Mouse (Mus musculus): ENCODE measurements at regions not wholly inside any gene's neighbourhood (a gene's known extent, or its start where the extent isn't known, plus 50 kb on each side); places are given as distances from the start of the nearest gene placed in this dataset.

- Histone ChIP-seq H3K4me3 (ENCODE audit: low read depth, low read length) (no peak overlapping the region), H3K27ac (replicated peaks; ENCODE audit: low read depth, low read length) (no peak overlapping the region), H3K4me2 (ENCODE audit: low read depth, low read length) (no peak overlapping the region), H3K27me3 (replicated peaks; ENCODE audit: control insufficient read depth, insufficient read depth, low read length) (peaks cover 54% of the 10 kb centered on the region), H3K36me3 (ENCODE audit: control insufficient read depth, insufficient read depth, low read length) (no peaks in the 10 kb centered on the region), H3K9me3 (ENCODE audit: control insufficient read depth, low read length) (no peaks in the 10 kb centered on the region), H3K9ac (ENCODE audit: low read depth, low read length) (no peak overlapping the region), H3K4me1 (ENCODE audit: control insufficient read depth, insufficient read depth, low read length) (no peaks in the 10 kb centered on the region)
- DNase-seq (ENCODE audit: low spot score), result no peak
- ATAC-seq (ENCODE audit: low read depth), result no peak
- WGBS, result 59% methylated on average over 3 of the region's 3 CpGs
Observed at GRCm38 (mm10) chr2:94248948-94249347, 91.2 kb upstream of the Hsd17b12 start.

GRCm38 (mm10) chr2:94246851-94247471 lies 89.2 kb upstream of the Hsd17b12 start:
- peak overlapping the region; percentile 47 for H3K4me2 ChIP-seq (ENCODE audit: low read depth, low read length)
- no peak overlapping the region for H3K27ac ChIP-seq (replicated peaks; ENCODE audit: low read depth, low read length)
- ATAC-seq (ENCODE audit: low read depth) (peak; percentile 58; the same call in 1 of the 2 replicates), DNase-seq (ENCODE audit: low spot score) (no peak)
- no peaks in the 10 kb centered on the region for H3K4me1 ChIP-seq (ENCODE audit: control insufficient read depth, insufficient read depth, low read length)
- no peak overlapping the region for H3K9ac ChIP-seq (ENCODE audit: low read depth, low read length)
- peaks cover 74% of the 10 kb centered on the region for H3K27me3 ChIP-seq (replicated peaks; ENCODE audit: control insufficient read depth, insufficient read depth, low read length)
- WGBS, result 1% methylated on average over 26 of the region's 30 CpGs
- no peaks in the 10 kb centered on the region for H3K9me3 ChIP-seq (ENCODE audit: control insufficient read depth, low read length)
- peak overlapping the region; percentile 25; the same call in 1 of the 2 replicates for H3K4me3 ChIP-seq (ENCODE audit: low read depth, low read length)
- no peaks in the 10 kb centered on the region for H3K36me3 ChIP-seq (ENCODE audit: control insufficient read depth, insufficient read depth, low read length)

GRCm38 (mm10) chr2:94246180-94246611 lies 88.4 kb upstream of the Hsd17b12 start:
- Histone ChIP-seq H3K27me3 (replicated peaks; ENCODE audit: control insufficient read depth, insufficient read depth, low read length) (peaks cover 82% of the 10 kb centered on the region), H3K4me1 (ENCODE audit: control insufficient read depth, insufficient read depth, low read length) (peaks cover 4% of the 10 kb centered on the region; the same call in 1 of the 2 replicates), H3K9ac (ENCODE audit: low read depth, low read length) (no peak overlapping the region), H3K9me3 (ENCODE audit: control insufficient read depth, low read length) (no peaks in the 10 kb centered on the region), H3K36me3 (ENCODE audit: control insufficient read depth, insufficient read depth, low read length) (no peaks in the 10 kb centered on the region), H3K27ac (replicated peaks; ENCODE audit: low read depth, low read length) (no peak overlapping the region), H3K4me3 (ENCODE audit: low read depth, low read length) (no peak overlapping the region), H3K4me2 (ENCODE audit: low read depth, low read length) (no peak overlapping the region)
- WGBS, result 36% methylated on average over 9 of the region's 9 CpGs
- DNase-seq (ENCODE audit: low spot score) (no peak), ATAC-seq (ENCODE audit: low read depth) (no peak)

- ATAC-seq (ENCODE audit: low read depth), result peak; percentile 49
Observed at GRCm38 (mm10) chr2:94245305-94245959, 87.7 kb upstream of the Hsd17b12 start.

GRCm38 (mm10) chr2:94244140-94244539 lies 86.4 kb upstream of the Hsd17b12 start:
- no peak for ATAC-seq (ENCODE audit: low read depth)

More at GRCm38 (mm10) chr2:94245305-94245959, 87.7 kb upstream of the Hsd17b12 start:
- no peak overlapping the region for H3K4me2 ChIP-seq (ENCODE audit: low read depth, low read length)
- H3K27me3 ChIP-seq (replicated peaks; ENCODE audit: control insufficient read depth, insufficient read depth, low read length), result peaks cover 89% of the 10 kb centered on the region
- no peak overlapping the region for H3K27ac ChIP-seq (replicated peaks; ENCODE audit: low read depth, low read length)
- H3K9me3 ChIP-seq (ENCODE audit: control insufficient read depth, low read length), result no peaks in the 10 kb centered on the region
- H3K4me3 ChIP-seq (ENCODE audit: low read depth, low read length), result no peak overlapping the region
- peak; percentile 88 for DNase-seq (ENCODE audit: low spot score)
- WGBS, result 1% methylated on average over 16 of the region's 16 CpGs
- no peaks in the 10 kb centered on the region for H3K36me3 ChIP-seq (ENCODE audit: control insufficient read depth, insufficient read depth, low read length)
- no peak overlapping the region for H3K9ac ChIP-seq (ENCODE audit: low read depth, low read length)
- H3K4me1 ChIP-seq (ENCODE audit: control insufficient read depth, insufficient read depth, low read length), result peaks cover 10% of the 10 kb centered on the region

GRCm38 (mm10) chr2:94243053-94243916 lies 85.5 kb upstream of the Hsd17b12 start:
- ATAC-seq (ENCODE audit: low read depth) (no peak), DNase-seq (ENCODE audit: low spot score) (no peak)
- H3K9me3 ChIP-seq (ENCODE audit: control insufficient read depth, low read length), result no peaks in the 10 kb centered on the region
- peaks cover 99% of the 10 kb centered on the region for H3K27me3 ChIP-seq (replicated peaks; ENCODE audit: control insufficient read depth, insufficient read depth, low read length)
- H3K36me3 ChIP-seq (ENCODE audit: control insufficient read depth, insufficient read depth, low read length), result no peaks in the 10 kb centered on the region
- peak overlapping the region; percentile 19 for H3K4me3 ChIP-seq (ENCODE audit: low read depth, low read length)
- no peak overlapping the region for H3K9ac ChIP-seq (ENCODE audit: low read depth, low read length)
- H3K27ac ChIP-seq (replicated peaks; ENCODE audit: low read depth, low read length), result no peak overlapping the region
- H3K4me2 ChIP-seq (ENCODE audit: low read depth, low read length), result peak overlapping the region; percentile 36
- WGBS, result 1% methylated on average over 47 of the region's 50 CpGs
- peaks cover 10% of the 10 kb centered on the region for H3K4me1 ChIP-seq (ENCODE audit: control insufficient read depth, insufficient read depth, low read length)

More at GRCm38 (mm10) chr2:94244140-94244539, 86.4 kb upstream of the Hsd17b12 start:
- H3K27ac ChIP-seq (replicated peaks; ENCODE audit: low read depth, low read length), result no peak overlapping the region
- no peak overlapping the region for H3K4me3 ChIP-seq (ENCODE audit: low read depth, low read length)
- peaks cover 97% of the 10 kb centered on the region for H3K27me3 ChIP-seq (replicated peaks; ENCODE audit: control insufficient read depth, insufficient read depth, low read length)
- under 1% methylated on average over 9 of the region's 9 CpGs for WGBS
- no peaks in the 10 kb centered on the region for H3K9me3 ChIP-seq (ENCODE audit: control insufficient read depth, low read length)
- H3K9ac ChIP-seq (ENCODE audit: low read depth, low read length), result no peak overlapping the region
- no peak overlapping the region for H3K4me2 ChIP-seq (ENCODE audit: low read depth, low read length)
- peaks cover 10% of the 10 kb centered on the region for H3K4me1 ChIP-seq (ENCODE audit: control insufficient read depth, insufficient read depth, low read length)
- no peak for DNase-seq (ENCODE audit: low spot score)
- H3K36me3 ChIP-seq (ENCODE audit: control insufficient read depth, insufficient read depth, low read length), result no peaks in the 10 kb centered on the region

- no peak for DNase-seq (ENCODE audit: low spot score)
- Histone ChIP-seq H3K4me3 (ENCODE audit: low read depth, low read length) (peak overlapping the region; percentile 19; the same call in 1 of the 2 replicates), H3K9ac (ENCODE audit: low read depth, low read length) (no peak overlapping the region), H3K27ac (replicated peaks; ENCODE audit: low read depth, low read length) (no peak overlapping the region), H3K4me2 (ENCODE audit: low read depth, low read length) (peak overlapping the region; percentile 36), H3K4me1 (ENCODE audit: control insufficient read depth, insufficient read depth, low read length) (peaks cover 10% of the 10 kb centered on the region), H3K36me3 (ENCODE audit: control insufficient read depth, insufficient read depth, low read length) (no peaks in the 10 kb centered on the region), H3K9me3 (ENCODE audit: control insufficient read depth, low read length) (no peaks in the 10 kb centered on the region), H3K27me3 (replicated peaks; ENCODE audit: control insufficient read depth, insufficient read depth, low read length) (peaks cover 99% of the 10 kb centered on the region)
- 0% methylated on average over 7 of the region's 7 CpGs for WGBS
- no peak for ATAC-seq (ENCODE audit: low read depth)
Observed at GRCm38 (mm10) chr2:94242406-94243052, 84.8 kb upstream of the Hsd17b12 start.

- ATAC-seq (ENCODE audit: low read depth) (no peak), DNase-seq (ENCODE audit: low spot score) (no peak)
- no peaks in the 10 kb centered on the region for H3K9me3 ChIP-seq (ENCODE audit: control insufficient read depth, low read length)
- H3K4me1 ChIP-seq (ENCODE audit: control insufficient read depth, insufficient read depth, low read length), result peaks cover 10% of the 10 kb centered on the region
- no peak overlapping the region for H3K4me3 ChIP-seq (ENCODE audit: low read depth, low read length)
- H3K27ac ChIP-seq (replicated peaks; ENCODE audit: low read depth, low read length), result no peak overlapping the region
- no peak overlapping the region for H3K4me2 ChIP-seq (ENCODE audit: low read depth, low read length)
- no peak overlapping the region for H3K9ac ChIP-seq (ENCODE audit: low read depth, low read length)
- peaks cover 97% of the 10 kb centered on the region for H3K27me3 ChIP-seq (replicated peaks; ENCODE audit: control insufficient read depth, insufficient read depth, low read length)
- WGBS, result 6% methylated on average over 4 of the region's 4 CpGs
- H3K36me3 ChIP-seq (ENCODE audit: control insufficient read depth, insufficient read depth, low read length), result no peaks in the 10 kb centered on the region
Observed at GRCm38 (mm10) chr2:94242051-94242397, 84.3 kb upstream of the Hsd17b12 start.
